In genomic region chrX:153360216-153360590, GRCm38 (mm10) we compare ENCODE assay signal across 7 mouse cellular contexts.
DNase-seq lines count a peak whose midpoint lies in the region; ATAC-seq and TF ChIP-seq lines count a peak whose summit lies in the region.

No protein-coding gene starts in this region.

- no peak for TF ChIP-seq POLR2A in thymus, adult 2 months (IDR thresholded peaks at IDR 0.05; ENCODE audit: control insufficient read depth, extremely low read depth, insufficient read depth, low read length, poor library complexity)
- TF ChIP-seq POLR2A in testis, adult 2 months (IDR thresholded peaks at IDR 0.05; ENCODE audit: control insufficient read depth, low read depth, low read length) = no peak

- H3K27me3 ChIP-seq in thymus, adult 2 months (ENCODE audit: control insufficient read depth, insufficient read depth, low read length) = no peaks in the 10 kb centered on the region
- peaks cover 69% of the 10 kb centered on the region for H3K27me3 ChIP-seq in limb, embryonic 10.5 days (ENCODE audit: low read depth, poor library complexity, severe bottlenecking)
- H3K27me3 ChIP-seq in testis, adult 2 months (ENCODE audit: control insufficient read depth, insufficient read depth, low read length) = no peaks in the 10 kb centered on the region

- peak; percentile 51 for ATAC-seq in megakaryocyte progenitor cell, adult 5-6 weeks (replicated peaks; ENCODE audit: poor library complexity)

- peaks cover 10% of the 10 kb centered on the region for H3K4me1 ChIP-seq in thymus, adult 2 months (replicated peaks; ENCODE audit: control insufficient read depth, insufficient read depth, low read length)
- H3K4me1 ChIP-seq in limb, embryonic 10.5 days = 0 out of 2 replicates have a peak, but pooled peaks cover 3% of the 10 kb centered on the region
- peaks cover 2% of the 10 kb centered on the region for H3K4me1 ChIP-seq in testis, adult 2 months (ENCODE audit: control insufficient read depth, insufficient read depth, low read length)

- no peaks in the 10 kb centered on the region for H3K36me3 ChIP-seq in thymus, adult 2 months (ENCODE audit: control insufficient read depth, insufficient read depth, low read length)
- no peaks in the 10 kb centered on the region for H3K36me3 ChIP-seq in limb, embryonic 10.5 days
- H3K36me3 ChIP-seq in testis, adult 2 months (ENCODE audit: control insufficient read depth, insufficient read depth, low read length) = no peaks in the 10 kb centered on the region

- no peak overlapping the region for H3K27ac ChIP-seq in thymus, adult 2 months (ENCODE audit: control insufficient read depth, insufficient read depth, low read length)
- no peak overlapping the region for H3K27ac ChIP-seq in limb, embryonic 10.5 days
- H3K27ac ChIP-seq in testis, adult 2 months (ENCODE audit: control insufficient read depth, insufficient read depth, low read depth, low read length) = no peak overlapping the region

- 2% methylated on average over 15 of the region's 15 CpGs for WGBS in thymus, adult 2 months
- WGBS in limb, embryonic 10.5 days = 10% methylated on average over 15 of the region's 15 CpGs

- no peak for TF ChIP-seq CTCF in thymus, adult 2 months (IDR thresholded peaks at IDR 0.05; ENCODE audit: borderline replicate concordance, control insufficient read depth, extremely low read depth, insufficient read depth, low read length, poor library complexity)
- no peak for TF ChIP-seq CTCF in testis, adult 2 months (IDR thresholded peaks at IDR 0.05; ENCODE audit: control insufficient read depth, insufficient read depth, insufficient replicate concordance, low read depth, low read length)

- peak; percentile 3 for DNase-seq in thymus, adult 2 months
- DNase-seq in thymus, adult 18-20 months = no peak
- DNase-seq in cerebellum, adult 9-10 months = peak; percentile 9
- peak; percentile 4 for DNase-seq in forelimb bud, embryonic 11.5 days (ENCODE audit: low read depth, low spot score)
- DNase-seq in limb, embryonic 10.5 days (ENCODE audit: low spot score) = peak; percentile 39

- H3K4me3 ChIP-seq in thymus, adult 2 months (ENCODE audit: control insufficient read depth, insufficient read depth, low read length) = peak overlapping the region; percentile 70
- H3K4me3 ChIP-seq in limb, embryonic 10.5 days = peak overlapping the region; percentile 55
- H3K4me3 ChIP-seq in testis, adult 2 months (ENCODE audit: control insufficient read depth, low read depth, low read length) = peak overlapping the region; percentile 74

- no peaks in the 10 kb centered on the region for H3K9me3 ChIP-seq in limb, embryonic 10.5 days (replicated peaks)

Comparison
In these comparisons a context has a peak if more than half of its experiments do, and no peak if none do; other contexts are left out.
1. DNase-seq: peak in thymus, adult 2 months (single experiment), cerebellum, adult 9-10 months (single experiment), forelimb bud, embryonic 11.5 days (single experiment) and limb, embryonic 10.5 days (single experiment); none in thymus, adult 18-20 months (0 of 2).
2. Peak in every context shown above with its lines, with median percentiles within 50 percentile points of each other: H3K4me3 ChIP-seq.